Mouse (Mus musculus) B cell, adult 2 months (primary cell): Measurements from ENCODE around the gene Fbxl18.

Experiments used
- DNase-seq, 2 experiments: peaks; one replicate each; pipeline ENCODE4 v3.0.0; 2022

Fbxl18 gene

GRCm38 (mm10) chr5:142821266-142821973 lies 73.8 kb downstream of the Fbxl18 start:
- DNase-seq: peak; percentile 59 to 66

GRCm38 (mm10) chr5:142820276-142821265 lies 74.7 kb downstream of the Fbxl18 start:
- DNase-seq: peak; percentile 52 to 53

GRCm38 (mm10) chr5:142819385-142820275 lies 75.6 kb downstream of the Fbxl18 start:
- peak; percentile 27 to 32 for DNase-seq

- peak; percentile 30 to 48 for DNase-seq
Observed at GRCm38 (mm10) chr5:142818435-142819360, 76.5 kb downstream of the Fbxl18 start.

GRCm38 (mm10) chr5:142817524-142818434 lies 77.4 kb downstream of the Fbxl18 start, which contains the start of gene Tnrc18:
Gene Tnrc18, minus strand, starts transcription at chr5:142817662.
- DNase-seq: peak; percentile 87 to 89
